Mouse (Mus musculus) testis, adult 2 months (tissue): Measurements from ENCODE around the gene Tulp2. TPM values are rescaled to one million over a fixed set of nuclear protein-coding genes. Genes with fewer than 3 reads are reported as not detected.
"Not testable (repeated sequence)": the region's sequence is repeated elsewhere in the genome, so short reads cannot be mapped to it uniquely, and the experiment has no call there.

Source experiments
- H3K27ac ChIP-seq: fragments of 200-500 bp; 2 replicates; pipeline ENCODE4 v1.5.1; 2012; ENCODE audit warnings: low read depth, low read length; ENCODE audit not compliant: control insufficient read depth, insufficient read depth
- H3K27me3 ChIP-seq: fragments of 200-500 bp; 2 replicates; pipeline ENCODE4 v1.6.1; 2012; ENCODE audit warnings: mild to moderate bottlenecking, low read length, moderate library complexity; ENCODE audit not compliant: control insufficient read depth, insufficient read depth
- H3K36me3 ChIP-seq: fragments of 200-500 bp; 2 replicates; pipeline ENCODE4 v1.6.1; 2012; ENCODE audit warnings: mild to moderate bottlenecking, low read length; ENCODE audit not compliant: control insufficient read depth, insufficient read depth
- H3K4me1 ChIP-seq: fragments of 200-500 bp; 2 replicates; pipeline ENCODE4 v1.6.1; 2012; ENCODE audit warnings: low read length; ENCODE audit not compliant: control insufficient read depth, insufficient read depth
- H3K4me3 ChIP-seq: fragments of 200-500 bp; 2 replicates; pipeline ENCODE4 v1.5.1; 2012; ENCODE audit warnings: low read depth, mild to moderate bottlenecking, low read length, moderate library complexity, mixed read lengths; ENCODE audit not compliant: control insufficient read depth
- CTCF ChIP-seq: fragments of 200-500 bp; IDR thresholded peaks from 2 replicates; pipeline ENCODE4 v1.5.1; 2012; ENCODE audit warnings: low read depth, mild to moderate bottlenecking, inconsistent platforms, low read length, moderate library complexity; ENCODE audit not compliant: control insufficient read depth, insufficient read depth, insufficient replicate concordance
- POLR2A ChIP-seq: fragments of 200-500 bp; IDR thresholded peaks from 2 replicates; pipeline ENCODE4 v1.6.1; 2012; ENCODE audit warnings: low read depth, mild to moderate bottlenecking, inconsistent platforms, low read length, moderate library complexity; ENCODE audit not compliant: control insufficient read depth
- polyA plus RNA-seq: library from polyadenylated mRNA; depleted of rRNA; stranded (reverse); fragments of >200 nt; gene quantifications from 2 replicates; pipeline ENCODE4 v1.2.3, GENCODE M21; 2012

Gene Tulp2
- polyA plus RNA-seq, 1 experiment = 879 TPM

- H3K27ac ChIP-seq = no peak overlapping the region
- H3K4me1 ChIP-seq = peaks cover 14% of the 10 kb centered on the region
- no peak for TF ChIP-seq CTCF
- TF ChIP-seq POLR2A = no peak
- H3K36me3 ChIP-seq = no peaks in the 10 kb centered on the region
- H3K27me3 ChIP-seq = no peaks in the 10 kb centered on the region
- no peak overlapping the region for H3K4me3 ChIP-seq
These were observed 26.9 kb downstream of the Tulp2 start for GRCm38 (mm10) chr7:45508561-45508960.

- H3K36me3 ChIP-seq = no peaks in the 10 kb centered on the region
- TF ChIP-seq CTCF = no peak
- no peak for TF ChIP-seq POLR2A
- peak overlapping the region; percentile 98 for H3K4me3 ChIP-seq
- H3K27me3 ChIP-seq = no peaks in the 10 kb centered on the region
- peak overlapping the region; percentile 47 for H3K27ac ChIP-seq
- peaks cover 14% of the 10 kb centered on the region for H3K4me1 ChIP-seq
These were observed 27.7 kb downstream of the Tulp2 start for GRCm38 (mm10) chr7:45509181-45509882.

GRCm38 (mm10) chr7:45509912-45510787 is 28.5 kb downstream of the Tulp2 start, which contains the start of gene Nucb1:
Gene Nucb1, minus strand, starts transcription at chr7:45510406.
- Histone ChIP-seq H3K4me3 (peak within 1 kb of the TSS; percentile 98), H3K27me3 (no peaks in the 10 kb centered on the region), H3K36me3 (no peaks in the 10 kb centered on the region), H3K4me1 (peaks cover 14% of the 10 kb centered on the region), H3K27ac (peak within 1 kb of the TSS; percentile 97)
- TF ChIP-seq POLR2A (no peak), CTCF (no peak)

GRCm38 (mm10) chr7:45514411-45514810 is 32.7 kb downstream of the Tulp2 start:
- H3K36me3 ChIP-seq = no peaks in the 10 kb centered on the region
- TF ChIP-seq POLR2A (no peak; the same call in 1 of the 2 replicates), CTCF (no peak)
- peak overlapping the region; percentile 84 for H3K4me3 ChIP-seq
- H3K27me3 ChIP-seq = no peaks in the 10 kb centered on the region
- H3K4me1 ChIP-seq = peaks cover 13% of the 10 kb centered on the region
- peak overlapping the region; percentile 77 for H3K27ac ChIP-seq

GRCm38 (mm10) chr7:45515436-45515835 is 33.8 kb downstream of the Tulp2 start:
- no peak overlapping the region for H3K27ac ChIP-seq
- peaks cover 5% of the 10 kb centered on the region; the same call in 1 of the 2 replicates for H3K4me1 ChIP-seq
- H3K4me3 ChIP-seq = peak overlapping the region; percentile 84
- TF ChIP-seq POLR2A (0 out of 2 replicates have a peak, but pooled peaks have one; percentile 13), CTCF (no peak)
- H3K36me3 ChIP-seq = no peaks in the 10 kb centered on the region
- H3K27me3 ChIP-seq = no peaks in the 10 kb centered on the region

GRCm38 (mm10) chr7:45516846-45517245 is 35.2 kb downstream of the Tulp2 start:
- H3K36me3 ChIP-seq, H3K27me3 ChIP-seq, H3K27ac ChIP-seq, H3K4me1 ChIP-seq: not testable (repeated sequence)
- H3K4me3 ChIP-seq = peak overlapping the region; percentile 84

- Histone ChIP-seq H3K4me3 (peak overlapping the region; percentile 78), H3K4me1 (peaks cover 6% of the 10 kb centered on the region; the same call in 1 of the 2 replicates), H3K27ac (no peak overlapping the region), H3K27me3 (no peaks in the 10 kb centered on the region), H3K36me3 (no peaks in the 10 kb centered on the region)
- no peak; the same call in 1 of the 2 replicates for TF ChIP-seq POLR2A
- TF ChIP-seq CTCF = 0 out of 2 replicates have a peak, but pooled peaks have one; percentile 9
These were observed 36.9 kb downstream of the Tulp2 start for GRCm38 (mm10) chr7:45518618-45519017.
